In the genomic region with DNA sequence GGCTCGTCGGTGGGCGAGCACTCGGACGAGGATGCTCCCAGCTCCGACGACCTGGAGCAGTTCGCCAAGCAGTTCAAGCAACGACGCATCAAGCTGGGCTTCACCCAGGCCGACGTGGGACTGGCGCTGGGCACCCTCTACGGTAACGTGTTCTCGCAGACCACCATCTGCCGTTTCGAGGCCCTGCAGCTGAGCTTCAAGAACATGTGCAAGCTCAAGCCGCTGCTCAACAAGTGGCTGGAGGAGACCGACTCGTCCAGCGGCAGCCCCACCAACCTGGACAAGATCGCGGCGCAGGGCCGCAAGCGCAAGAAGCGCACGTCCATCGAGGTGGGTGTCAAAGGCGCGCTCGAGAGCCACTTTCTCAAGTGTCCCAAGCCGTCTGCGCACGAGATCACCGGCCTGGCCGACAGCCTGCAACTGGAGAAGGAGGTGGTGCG, we compare ENCODE assay signal across 8 mouse cellular contexts. TPM values are rescaled to one million over a fixed set of nuclear protein-coding genes. Genes with fewer than 3 reads are reported as not detected.
DNase-seq lines count a peak whose midpoint lies in the region; ATAC-seq and TF ChIP-seq lines count a peak whose summit lies in the region.
"Had no signal": no experiment of that assay in that cellular context is flagged by ENCODE, and none has a peak within 500 bp of the region (broad histone marks: within the 10 kb centered on the region; RNA-seq: fewer than 3 reads in every experiment).

No protein-coding gene starts in this region.

- no peak for DNase-seq in spleen, adult 2 months (ENCODE audit: low read depth in 1 of 2, low spot score in 2 of 2)
- no peak for DNase-seq in spleen, adult 12 weeks (ENCODE audit: low spot score)
- no peak for DNase-seq in kidney, postnatal 0 days (ENCODE audit: low spot score)
- no peak for DNase-seq in urinary bladder, postnatal 14 days (ENCODE audit: low spot score)
- DNase-seq in cerebellum, adult 9-10 months = no peak

- no peaks in the 10 kb centered on the region for H3K9me3 ChIP-seq in forebrain, embryonic 12.5 days
- no peaks in the 10 kb centered on the region for H3K9me3 ChIP-seq in kidney, postnatal 0 days (replicated peaks; ENCODE audit: low read length)
- H3K9me3 ChIP-seq in neural tube, embryonic 13.5 days = no peaks in the 10 kb centered on the region

- H3K4me3 ChIP-seq in spleen, adult 2 months (ENCODE audit: extremely low read depth, insufficient read depth, insufficient read length) = peak overlapping the region; percentile 8; the same call in 1 of the 2 replicates
- peak overlapping the region; percentile 66 for H3K4me3 ChIP-seq in forebrain, embryonic 12.5 days (replicated peaks)
- H3K4me3 ChIP-seq in kidney, postnatal 0 days (replicated peaks; ENCODE audit: low read depth, low read length) = peak overlapping the region; percentile 52
- H3K4me3 ChIP-seq in neural tube, embryonic 13.5 days = peak overlapping the region; percentile 56

- 6% methylated on average over 39 of the region's 39 CpGs for WGBS in spleen, adult 2 months
- under 1% methylated on average over 39 of the region's 39 CpGs for WGBS in forebrain, embryonic 12.5 days
- under 1% methylated on average over 39 of the region's 39 CpGs for WGBS in kidney, postnatal 0 days
- WGBS in neural tube, embryonic 13.5 days = under 1% methylated on average over 39 of the region's 39 CpGs

- H3K9ac ChIP-seq in forebrain, embryonic 12.5 days = peak overlapping the region; percentile 68
- no peak overlapping the region for H3K9ac ChIP-seq in kidney, postnatal 0 days (ENCODE audit: low read depth, low read length)
- H3K9ac ChIP-seq in neural tube, embryonic 13.5 days = peak overlapping the region; percentile 69

- H3K4me1 ChIP-seq in spleen, adult 2 months (ENCODE audit: control insufficient read depth, insufficient read depth, insufficient read length) = peaks cover 11% of the 10 kb centered on the region; the same call in 1 of the 2 replicates
- peaks cover 57% of the 10 kb centered on the region for H3K4me1 ChIP-seq in forebrain, embryonic 12.5 days
- peaks cover 23% of the 10 kb centered on the region for H3K4me1 ChIP-seq in kidney, postnatal 0 days (replicated peaks; ENCODE audit: insufficient read depth, low read length)
- peaks cover 42% of the 10 kb centered on the region for H3K4me1 ChIP-seq in neural tube, embryonic 13.5 days (replicated peaks)

- H3K36me3 ChIP-seq in spleen, adult 2 months (ENCODE audit: control insufficient read depth, insufficient read depth, low read length) = no peaks in the 10 kb centered on the region
- H3K36me3 ChIP-seq in forebrain, embryonic 12.5 days (replicated peaks) = no peaks in the 10 kb centered on the region
- no peaks in the 10 kb centered on the region for H3K36me3 ChIP-seq in kidney, postnatal 0 days (ENCODE audit: insufficient read depth, low read length)
- no peaks in the 10 kb centered on the region for H3K36me3 ChIP-seq in neural tube, embryonic 13.5 days

- TF ChIP-seq POLR2A in spleen, adult 2 months (IDR thresholded peaks at IDR 0.05; ENCODE audit: low read depth, low read length) = no peak

- peak overlapping the region; percentile 89 for H3K4me2 ChIP-seq in forebrain, embryonic 12.5 days
- peak overlapping the region; percentile 98 for H3K4me2 ChIP-seq in kidney, postnatal 0 days (ENCODE audit: low read length)
- peak overlapping the region; percentile 84 for H3K4me2 ChIP-seq in neural tube, embryonic 13.5 days

- ATAC-seq in forebrain, embryonic 12.5 days (ENCODE audit: low FRiP score) = no peak
- ATAC-seq in kidney, postnatal 0 days (replicated peaks; ENCODE audit: low FRiP score, low read depth) = no peak
- no peak for ATAC-seq in neural tube, embryonic 13.5 days (ENCODE audit: low read depth)

- TF ChIP-seq CTCF in spleen, adult 2 months (IDR thresholded peaks at IDR 0.05; ENCODE audit: extremely low read depth, insufficient read depth, insufficient read length, insufficient replicate concordance) = no peak
- TF ChIP-seq CTCF in kidney, postnatal 0 days (IDR thresholded peaks at IDR 0.05; ENCODE audit: low read depth) = no peak

- H3K27ac ChIP-seq in spleen, adult 2 months (ENCODE audit: insufficient read depth, low read length) = no peak overlapping the region
- H3K27ac ChIP-seq in forebrain, embryonic 12.5 days = 0 out of 2 replicates have a peak overlapping the region, but pooled peaks have one; percentile 42
- no peak overlapping the region for H3K27ac ChIP-seq in kidney, postnatal 0 days
- peak overlapping the region; percentile 52; the same call in 1 of the 2 replicates for H3K27ac ChIP-seq in neural tube, embryonic 13.5 days (replicated peaks)

- H3K27me3 ChIP-seq in spleen, adult 2 months (ENCODE audit: control insufficient read depth, insufficient read depth, low read length) = peaks cover 33% of the 10 kb centered on the region
- H3K27me3 ChIP-seq in forebrain, embryonic 12.5 days = peaks cover 92% of the 10 kb centered on the region
- peaks cover 92% of the 10 kb centered on the region for H3K27me3 ChIP-seq in kidney, postnatal 0 days (ENCODE audit: insufficient read depth, low read length)
- peaks cover 92% of the 10 kb centered on the region for H3K27me3 ChIP-seq in neural tube, embryonic 13.5 days

RNA-seq across cellular contexts. Expression of a gene that starts 1.8 kb away (rescaled TPM):
- polyA plus RNA-seq in spleen, adult 2 months (2012; rRNA removed) = 0.02 and 0.06 TPM in 2 replicates
- 16.0 and 21.6 TPM in 2 replicates for polyA plus RNA-seq in forebrain, embryonic 12.5 days (2016; fragmentation: Nextera tagmentation; extraction: Ambion mirVana)
- 0.43 and 0.57 TPM in 2 replicates for polyA plus RNA-seq in kidney, postnatal 0 days (2015; fragmentation: Nextera tagmentation; extraction: Ambion mirVana)
- 8.0 and 8.7 TPM in 2 replicates for polyA plus RNA-seq in neural tube, embryonic 13.5 days (2015; fragmentation: Nextera tagmentation; extraction: Ambion mirVana)
- polyA plus RNA-seq: liver, embryonic 16.5 days had no signal

RNA-seq across cellular contexts. Expression of a gene that starts 35.0 kb away (rescaled TPM):
- 3.0 and 3.4 TPM in 2 replicates for polyA plus RNA-seq in spleen, adult 2 months (2012; rRNA removed)
- polyA plus RNA-seq in forebrain, embryonic 12.5 days (2016; fragmentation: Nextera tagmentation; extraction: Ambion mirVana) = 63.8 and 64.0 TPM in 2 replicates
- 61.8 and 63.0 TPM in 2 replicates for polyA plus RNA-seq in kidney, postnatal 0 days (2015; fragmentation: Nextera tagmentation; extraction: Ambion mirVana)
- polyA plus RNA-seq in neural tube, embryonic 13.5 days (2015; fragmentation: Nextera tagmentation; extraction: Ambion mirVana) = 49.2 and 54.2 TPM in 2 replicates

RNA-seq across cellular contexts. Expression of a gene that starts 42.1 kb away (rescaled TPM):
- polyA plus RNA-seq in spleen, adult 2 months (2012; rRNA removed) = 19.4 and 25.0 TPM in 2 replicates
- 2.2 TPM in 2 replicates for polyA plus RNA-seq in forebrain, embryonic 12.5 days (2016; fragmentation: Nextera tagmentation; extraction: Ambion mirVana)
- 9.4 and 10.0 TPM in 2 replicates for polyA plus RNA-seq in kidney, postnatal 0 days (2015; fragmentation: Nextera tagmentation; extraction: Ambion mirVana)
- polyA plus RNA-seq in neural tube, embryonic 13.5 days (2015; fragmentation: Nextera tagmentation; extraction: Ambion mirVana) = 2.6 and 2.9 TPM in 2 replicates

RNA-seq across cellular contexts. Expression of a gene that starts 47.8 kb away (rescaled TPM):
- polyA plus RNA-seq in spleen, adult 2 months (2012; rRNA removed) = not detected in 2 replicates
- 0.47 and 0.74 TPM in 2 replicates for polyA plus RNA-seq in forebrain, embryonic 12.5 days (2016; fragmentation: Nextera tagmentation; extraction: Ambion mirVana)
- polyA plus RNA-seq in kidney, postnatal 0 days (2015; fragmentation: Nextera tagmentation; extraction: Ambion mirVana) = not detected in 2 replicates
- 0.47 and 0.68 TPM in 2 replicates for polyA plus RNA-seq in neural tube, embryonic 13.5 days (2015; fragmentation: Nextera tagmentation; extraction: Ambion mirVana)
- polyA plus RNA-seq: liver, embryonic 16.5 days had no signal

RNA-seq across cellular contexts. Expression of a gene that starts 56.1 kb away (rescaled TPM):
- 8.6 and 8.8 TPM in 2 replicates for polyA plus RNA-seq in spleen, adult 2 months (2012; rRNA removed)
- polyA plus RNA-seq in forebrain, embryonic 12.5 days (2016; fragmentation: Nextera tagmentation; extraction: Ambion mirVana) = 203 and 204 TPM in 2 replicates
- 92.4 and 103 TPM in 2 replicates for polyA plus RNA-seq in kidney, postnatal 0 days (2015; fragmentation: Nextera tagmentation; extraction: Ambion mirVana)
- polyA plus RNA-seq in neural tube, embryonic 13.5 days (2015; fragmentation: Nextera tagmentation; extraction: Ambion mirVana) = 101 and 115 TPM in 2 replicates

Comparison
In these comparisons a context has a peak if more than half of its experiments do, and no peak if none do; other contexts are left out.
1. H3K27ac ChIP-seq: peak in forebrain, embryonic 12.5 days (single experiment) and neural tube, embryonic 13.5 days (single experiment); none in spleen, adult 2 months (single experiment) and kidney, postnatal 0 days (single experiment).
2. H3K4me3 ChIP-seq: peak in every context shown above with its lines; median percentile 66 in forebrain, embryonic 12.5 days; 56 in neural tube, embryonic 13.5 days; 52 in kidney, postnatal 0 days; 8 in spleen, adult 2 months.
3. RNA of a gene that starts 35.0 kb away (polyA plus RNA-seq): 63.8 to 64.0 TPM in forebrain, embryonic 12.5 days, 61.8 to 63.0 TPM in kidney, postnatal 0 days and 49.2 to 54.2 TPM in neural tube, embryonic 13.5 days; 3.0 to 3.4 TPM in spleen, adult 2 months; every median in the first group is over 10 times any median in the second.
4. Peak in every context shown above with its lines, with median percentiles within 50 percentile points of each other: H3K4me2 ChIP-seq.